Mouse (Mus musculus) heart, adult 2 months (tissue): Measurements from ENCODE around the gene Cemip2. TPM values are rescaled to one million over a fixed set of nuclear protein-coding genes. Genes with fewer than 3 reads are reported as not detected.

Experiments
- DNase-seq, 2 experiments: peaks; one replicate each; pipeline ENCODE4 v3.0.0; 2021
- H3K27ac ChIP-seq: fragments of 200-600 bp; 2 replicates; pipeline ENCODE4 v1.8.1; 2022
- H3K27me3 ChIP-seq: fragments of 200-500 bp; 2 replicates; pipeline ENCODE4 v1.6.1; 2012; ENCODE audit warnings: mild to moderate bottlenecking, low read length, inconsistent platforms, mixed read lengths; ENCODE audit not compliant: control insufficient read depth, insufficient read depth
- H3K36me3 ChIP-seq: fragments of 200-500 bp; 2 replicates; pipeline ENCODE4 v1.6.1; 2012; ENCODE audit warnings: low read length, inconsistent platforms; ENCODE audit not compliant: control insufficient read depth, insufficient read depth
- H3K4me1 ChIP-seq: fragments of 200-500 bp; 2 replicates; pipeline ENCODE4 v1.6.1; 2011; ENCODE audit warnings: low read length; ENCODE audit not compliant: control insufficient read depth, insufficient read depth
- H3K4me3 ChIP-seq: fragments of 200-600 bp; 2 replicates; pipeline ENCODE4 v1.8.1; 2022
- H3K79me2 ChIP-seq: fragments of 200-500 bp; replicated peaks from 2 replicates; pipeline ENCODE4 v1.6.1; 2012; ENCODE audit warnings: mild to moderate bottlenecking, inconsistent platforms, low read length, moderate library complexity, mixed read lengths; ENCODE audit not compliant: control insufficient read depth, insufficient read depth
- H3K9ac ChIP-seq: fragments of 200-500 bp; 2 replicates; pipeline ENCODE4 v1.6.1; 2012; ENCODE audit warnings: low read depth, mild to moderate bottlenecking, control low read depth, inconsistent platforms, low read length, mixed read lengths
- CTCF ChIP-seq: fragments of 200-600 bp; IDR thresholded peaks from 2 replicates; pipeline ENCODE4 v1.8.1; 2022; ENCODE audit warnings: antibody characterized with exemption, mild to moderate bottlenecking, moderate library complexity
- EP300 ChIP-seq: fragments of 200-500 bp; IDR thresholded peaks from 2 replicates; pipeline ENCODE4 v1.6.1; 2011; ENCODE audit warnings: low read depth, low read length, control low read depth; ENCODE audit not compliant: insufficient read depth
- POLR2A ChIP-seq: fragments of 200-500 bp; IDR thresholded peaks from 2 replicates; pipeline ENCODE4 v1.6.1; 2011; ENCODE audit warnings: mild to moderate bottlenecking, low read depth, low read length, control low read depth; ENCODE audit not compliant: insufficient read depth
- WGBS: fragments of 180-500 bp; shearing (Covaris S2); methylation state at CpG from one replicate; pipeline ENCODE4 v1.1.7; 2018; 5-methylcytosine and 5-hydroxymethylcytosine counted together
- intact Hi-C: fragments of 180-260 bp; cut with DNase I; formaldehyde crosslinking; loops from one replicate; pipeline ENCODE4 v1.15.1; 2025
- polyA plus RNA-seq: library from polyadenylated mRNA; depleted of rRNA; stranded (reverse); fragments of >200 nt; gene quantifications from 2 replicates; pipeline ENCODE4 v1.2.3, GENCODE M21; 2012
- total RNA-seq, 2 experiments: library from RNA; stranded (reverse); gene quantifications; 2 replicates each; pipeline ENCODE4 v1.2.3; 2021

Cemip2 gene
- total and polyA plus RNA-seq, 3 experiments = 4.5 to 11.7 (median 10.7) TPM

DNA sequence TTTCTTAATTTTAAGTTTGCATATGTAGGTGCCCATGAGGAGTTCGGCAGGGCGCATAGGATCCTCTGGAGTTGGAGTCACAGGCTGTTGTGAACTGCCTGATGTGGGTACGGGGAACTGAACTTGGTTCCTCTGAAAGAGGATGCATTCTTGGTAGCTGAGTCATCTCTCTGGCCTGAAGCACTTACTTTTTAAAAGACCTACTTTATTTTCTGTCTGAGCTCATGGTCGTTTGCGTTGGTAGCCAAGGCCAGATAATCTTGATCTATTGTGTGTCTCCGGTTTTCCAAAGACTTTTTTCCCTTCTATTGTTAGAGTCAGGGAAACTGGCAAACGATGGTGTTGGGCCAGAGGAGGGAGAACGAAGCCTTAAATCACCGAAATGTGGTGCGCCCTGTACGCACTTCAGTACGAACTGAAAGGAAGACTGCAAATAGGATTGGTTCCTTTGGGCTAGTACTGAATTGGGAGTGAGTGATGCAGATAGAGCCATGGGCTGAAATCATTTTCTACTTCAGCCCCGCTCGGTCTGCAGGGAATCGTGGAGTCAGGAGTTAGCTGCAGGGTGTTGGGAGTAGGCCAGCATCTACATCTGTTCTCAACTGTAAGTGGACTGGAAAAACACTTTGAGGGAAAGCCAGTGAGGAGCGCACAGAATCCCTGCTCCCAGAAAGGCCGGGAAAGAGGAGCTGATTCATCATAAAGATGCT lies 40.1 kb upstream of the Cemip2 start:
- no peak for TF ChIP-seq POLR2A
- TF ChIP-seq CTCF = no peak
- no peak for TF ChIP-seq EP300
- no peaks in the 10 kb centered on the region for H3K27me3 ChIP-seq
- 32% methylated on average over 17 of the region's 17 CpGs for WGBS
- peak overlapping the region; percentile 32 for H3K4me3 ChIP-seq
- peak overlapping the region; percentile 21; the same call in 1 of the 2 replicates for H3K9ac ChIP-seq
- no peaks in the 10 kb centered on the region for H3K36me3 ChIP-seq
- intact Hi-C loops = loop anchor here (1.0 to 10.0 kb wide), 3 partner anchors 9 to 703 kb away; partner anchors contain the start of genes 1110059E24Rik and Abhd17b
- peaks cover 2% of the 10 kb centered on the region; the same call in 1 of the 2 replicates for H3K4me1 ChIP-seq
- no peaks in the 10 kb centered on the region for H3K79me2 ChIP-seq
- peak; percentile 54 to 65 for DNase-seq
- peak overlapping the region; percentile 78 for H3K27ac ChIP-seq

DNA sequence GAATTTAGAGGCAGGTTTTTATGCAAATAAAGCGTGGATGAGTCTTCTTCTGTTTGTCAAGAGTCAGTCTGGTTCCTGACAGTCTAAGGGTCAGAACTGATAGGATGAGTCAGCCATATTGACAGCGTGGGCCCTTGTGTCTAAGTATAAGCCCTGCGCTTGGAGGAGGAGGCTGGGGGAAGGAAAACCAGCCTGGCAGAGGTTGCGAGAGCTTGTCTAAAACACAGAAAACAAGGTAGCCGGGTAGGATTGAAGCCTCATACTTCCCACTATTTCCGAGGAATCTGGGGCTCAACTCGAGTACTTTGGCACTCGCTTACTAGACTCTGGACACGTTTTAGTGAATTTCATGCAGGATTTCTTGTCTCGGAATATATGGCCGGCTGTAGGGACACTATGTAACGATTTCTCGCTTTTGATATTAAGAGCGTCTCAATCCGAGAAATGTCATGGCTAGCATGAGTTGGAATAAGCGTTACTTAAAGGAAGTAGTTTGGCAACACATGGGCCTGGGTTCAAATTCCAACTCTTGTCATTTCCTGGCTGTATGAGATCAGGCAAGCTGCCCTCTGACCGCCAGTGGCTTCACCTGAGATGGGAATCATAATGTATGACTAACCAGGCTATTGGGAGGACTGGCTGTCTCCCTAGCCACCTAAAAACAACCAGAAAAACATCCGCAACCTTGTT lies 39.4 kb upstream of the Cemip2 start:
- Histone ChIP-seq H3K79me2 (no peaks in the 10 kb centered on the region), H3K4me3 (peak overlapping the region; percentile 32), H3K27me3 (no peaks in the 10 kb centered on the region), H3K9ac (no peak overlapping the region), H3K4me1 (peaks cover 2% of the 10 kb centered on the region; the same call in 1 of the 2 replicates), H3K36me3 (no peaks in the 10 kb centered on the region), H3K27ac (peak overlapping the region; percentile 78)
- DNase-seq = no peak
- TF ChIP-seq CTCF (no peak), POLR2A (no peak), EP300 (no peak)
- 70% methylated on average over 18 of the region's 18 CpGs for WGBS
- intact Hi-C loops = loop anchor here (5.0 to 10.0 kb wide), 2 partner anchors 86 to 704 kb away; partner anchors contain the start of genes 1110059E24Rik and Abhd17b

DNA sequence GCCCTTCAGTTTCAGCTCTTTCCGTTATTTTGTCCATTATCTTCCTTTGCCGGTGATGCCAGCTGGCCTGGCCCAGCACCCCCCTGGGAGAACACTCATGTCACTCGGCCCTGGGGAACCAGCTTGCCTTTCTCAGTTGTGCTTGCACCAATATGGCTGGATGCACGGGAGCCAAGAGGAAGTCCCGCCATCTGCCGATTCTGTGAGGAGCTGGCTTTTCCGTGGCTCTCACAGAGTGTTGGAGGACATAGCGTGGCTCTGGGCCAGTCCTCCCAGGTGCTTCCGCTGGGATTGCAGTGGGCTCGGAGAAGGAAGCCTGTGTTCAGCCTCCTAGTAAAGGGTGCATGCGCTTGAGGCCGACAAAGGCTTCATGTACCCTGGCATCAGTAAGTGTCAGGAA lies 36.0 kb upstream of the Cemip2 start:
- H3K9ac ChIP-seq = no peak overlapping the region
- 70% methylated on average over 12 of the region's 12 CpGs for WGBS
- DNase-seq = peak; percentile 34 to 52
- H3K79me2 ChIP-seq = no peaks in the 10 kb centered on the region
- H3K27me3 ChIP-seq = no peaks in the 10 kb centered on the region
- no peaks in the 10 kb centered on the region for H3K36me3 ChIP-seq
- no peak overlapping the region for H3K4me3 ChIP-seq
- TF ChIP-seq POLR2A = no peak
- no peak for TF ChIP-seq EP300
- TF ChIP-seq CTCF = no peak
- intact Hi-C loops = no loop called here
- no peak overlapping the region for H3K27ac ChIP-seq
- peaks cover 2% of the 10 kb centered on the region; the same call in 1 of the 2 replicates for H3K4me1 ChIP-seq

DNA sequence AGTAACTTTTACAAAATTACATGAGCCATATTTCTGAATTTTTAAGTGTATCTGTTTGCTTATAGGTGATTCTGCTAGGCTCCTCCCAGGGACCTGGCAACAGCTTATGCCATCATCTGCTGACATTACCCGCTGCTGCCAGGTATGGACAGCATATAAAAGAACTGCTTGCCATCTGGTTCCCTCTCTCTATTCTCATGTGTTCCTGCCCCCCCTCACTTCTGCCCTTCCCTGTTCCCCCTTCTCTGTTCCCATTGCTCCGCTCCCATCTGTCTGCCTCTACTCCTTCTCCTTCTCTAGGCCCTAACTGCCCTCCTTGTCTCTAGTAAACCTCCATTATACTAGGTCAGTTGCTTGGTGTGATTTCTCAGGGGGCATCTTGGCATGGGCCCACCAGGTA lies 32.6 kb upstream of the Cemip2 start:
- WGBS = 92% methylated on average over 2 of the region's 2 CpGs
- no peaks in the 10 kb centered on the region for H3K4me1 ChIP-seq
- intact Hi-C loops = loop anchor here (5.0 kb wide), 1 partner anchor 373 kb away; no protein-coding TSS in a partner anchor
- no peak overlapping the region for H3K27ac ChIP-seq
- no peaks in the 10 kb centered on the region for H3K36me3 ChIP-seq
- H3K27me3 ChIP-seq = no peaks in the 10 kb centered on the region
- TF ChIP-seq CTCF (no peak), POLR2A (no peak), EP300 (no peak)
- H3K79me2 ChIP-seq = no peaks in the 10 kb centered on the region
- no peak overlapping the region for H3K4me3 ChIP-seq
- DNase-seq = no peak
- H3K9ac ChIP-seq = no peak overlapping the region

DNA sequence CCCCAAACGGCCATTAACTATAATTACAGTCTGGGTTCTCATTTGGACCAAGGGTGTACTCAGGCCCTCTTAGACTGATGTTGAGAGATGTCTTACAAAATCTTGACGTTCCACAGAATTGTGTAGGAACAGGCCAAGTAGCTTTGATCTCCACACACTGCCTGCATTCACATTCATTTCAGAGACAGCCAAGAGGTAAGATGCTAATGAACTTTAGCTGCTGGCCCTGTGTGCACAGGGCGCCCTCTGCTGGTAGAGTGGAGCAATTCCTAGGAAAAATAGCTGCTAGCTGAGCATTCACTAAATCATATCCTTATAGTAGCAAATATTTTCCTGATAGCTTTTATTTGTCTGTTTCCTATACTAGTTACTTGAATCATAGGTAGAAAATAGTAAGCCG lies 30.8 kb upstream of the Cemip2 start:
- Histone ChIP-seq H3K27me3 (no peaks in the 10 kb centered on the region), H3K79me2 (no peaks in the 10 kb centered on the region), H3K4me3 (no peak overlapping the region), H3K36me3 (no peaks in the 10 kb centered on the region), H3K9ac (no peak overlapping the region), H3K4me1 (no peaks in the 10 kb centered on the region), H3K27ac (no peak overlapping the region)
- peak; percentile 64 to 65 for DNase-seq
- WGBS = 19% methylated on average over 4 of the region's 4 CpGs
- peak; percentile 82; the same call in 1 of the 2 replicates for TF ChIP-seq EP300
- no peak for TF ChIP-seq POLR2A
- TF ChIP-seq CTCF = peak; percentile 96
- intact Hi-C loops = loop anchor here (1.0 to 5.0 kb wide), 3 partner anchors 10 to 375 kb away; no protein-coding TSS in a partner anchor

DNA sequence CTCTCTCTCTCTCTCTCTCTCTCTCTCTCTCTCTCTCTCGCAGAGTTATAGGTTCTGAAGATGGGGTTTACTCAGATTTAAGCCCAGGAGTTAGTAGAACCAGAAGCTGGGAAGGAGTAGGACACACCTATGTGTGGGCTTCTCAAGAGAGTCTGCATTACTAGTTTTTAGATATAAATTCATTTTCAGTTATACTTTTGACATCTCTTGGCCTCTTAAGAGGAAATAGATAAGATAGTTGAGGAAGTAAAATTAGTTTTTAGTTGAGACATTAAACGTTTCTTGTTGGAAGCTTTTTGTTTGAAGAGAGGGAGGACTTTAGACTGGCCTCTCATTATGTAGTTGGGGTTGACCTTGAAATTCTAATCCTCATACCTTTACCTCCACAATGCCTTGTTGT lies 28.0 kb upstream of the Cemip2 start:
- no peak for TF ChIP-seq CTCF
- no peak for TF ChIP-seq EP300
- no peak for TF ChIP-seq POLR2A
- no peaks in the 10 kb centered on the region for H3K4me1 ChIP-seq
- H3K4me3 ChIP-seq = no peak overlapping the region
- intact Hi-C loops = no loop called here
- H3K9ac ChIP-seq = no peak overlapping the region
- 32% methylated on average over 2 of the region's 2 CpGs for WGBS
- H3K36me3 ChIP-seq = no peaks in the 10 kb centered on the region
- H3K27ac ChIP-seq = no peak overlapping the region
- H3K27me3 ChIP-seq = no peaks in the 10 kb centered on the region
- no peaks in the 10 kb centered on the region for H3K79me2 ChIP-seq
- DNase-seq = no peak
